Mouse (Mus musculus) 416B (cell line): Measurements from ENCODE around the gene Ccdc51.

Experiments used
- DNase-seq: peaks from one replicate; pipeline ENCODE4 v3.0.0; 2011; ENCODE audit warnings: low read depth

Ccdc51 gene

GRCm38 (mm10) chr9:109057543-109057942 is 24.8 kb upstream of the Ccdc51 start:
- no peak for DNase-seq

- DNase-seq, result no peak
These were observed 24.1 kb upstream of the Ccdc51 start for GRCm38 (mm10) chr9:109058006-109058765.

GRCm38 (mm10) chr9:109059136-109059903 is 23.0 kb upstream of the Ccdc51 start, which contains the start of gene Trex1:
TSS of gene Trex1 (minus strand) at chr9:109059734.
- DNase-seq, result peak; percentile 92

- no peak for DNase-seq
These were observed 22.0 kb upstream of the Ccdc51 start for GRCm38 (mm10) chr9:109060184-109060897.

GRCm38 (mm10) chr9:109060898-109061295 is 21.4 kb upstream of the Ccdc51 start:
- no peak for DNase-seq

- DNase-seq, result no peak
These were observed 14.1 kb upstream of the Ccdc51 start for GRCm38 (mm10) chr9:109068095-109068735.

- peak; percentile 86 for DNase-seq
These were observed 8.4 kb upstream of the Ccdc51 start, which contains the start of gene Atrip for GRCm38 (mm10) chr9:109073661-109074573. TSS of gene Atrip (minus strand) at chr9:109074124.

- no peak for DNase-seq
These were observed 1.8 kb upstream of the Ccdc51 start for GRCm38 (mm10) chr9:109080516-109080915.

- DNase-seq, result no peak
These were observed 557 bp upstream of the Ccdc51 start for GRCm38 (mm10) chr9:109081749-109082123.

GRCm38 (mm10) chr9:109084922-109085321 is 2.6 kb downstream of the Ccdc51 start:
- peak; percentile 77 for DNase-seq

- no peak for DNase-seq
These were observed 5.7 kb downstream of the Ccdc51 start for GRCm38 (mm10) chr9:109087987-109088386.

- DNase-seq, result no peak
These were observed 8.2 kb downstream of the Ccdc51 start for GRCm38 (mm10) chr9:109090446-109090845.

- no peak for DNase-seq
These were observed 9.5 kb downstream of the Ccdc51 start for GRCm38 (mm10) chr9:109091802-109092201.

GRCm38 (mm10) chr9:109092799-109093198 is 10.5 kb downstream of the Ccdc51 start:
- no peak for DNase-seq

GRCm38 (mm10) chr9:109093786-109094552 is 11.7 kb downstream of the Ccdc51 start:
- DNase-seq, result no peak

GRCm38 (mm10) chr9:109094553-109095136 is 12.4 kb downstream of the Ccdc51 start:
- no peak for DNase-seq

- no peak for DNase-seq
These were observed 13.1 kb downstream of the Ccdc51 start, which contains the start of gene Plxnb1 for GRCm38 (mm10) chr9:109095137-109095982. TSS of gene Plxnb1 (plus strand) at chr9:109095389.

GRCm38 (mm10) chr9:109096251-109096661 is 14.0 kb downstream of the Ccdc51 start:
- no peak for DNase-seq

- no peak for DNase-seq
These were observed 14.6 kb downstream of the Ccdc51 start for GRCm38 (mm10) chr9:109096856-109097255.
